Mouse (Mus musculus) MEL (cell line): ENCODE data around the gene Gm10961. TPM values are rescaled to one million over a fixed set of nuclear protein-coding genes. Genes with fewer than 3 reads are reported as not detected.

Source experiments
- DNase-seq: peaks from one replicate; pipeline ENCODE4 v3.0.0; 2011; ENCODE audit warnings: low read depth, low spot score
- H3K27ac ChIP-seq: 2 replicates; pipeline ENCODE4 v1.5.1; 2012; ENCODE audit warnings: low read depth, mild to moderate bottlenecking, control low read depth, low read length, moderate library complexity; ENCODE audit not compliant: control insufficient read depth
- H3K27me3 ChIP-seq, 2 experiments: fragments of 150-350 bp in 1 of 2; sonication (generic) in 1 of 2; 2 replicates each; pipeline ENCODE4 v1.6.1; 2012; ENCODE audit warnings: low read length in 2 of 2, mild to moderate bottlenecking in 2 of 2, improper control_type of control experiment in 1 of 2, moderate library complexity in 1 of 2; ENCODE audit not compliant: insufficient read depth in 2 of 2, control insufficient read depth in 1 of 2
- H3K36me3 ChIP-seq, 2 experiments: 2 replicates each; pipeline ENCODE4 v1.6.1; 2012 to 2014; ENCODE audit warnings: low read length in 2 of 2, improper control_type of control experiment in 1 of 2, inconsistent platforms in 1 of 2, mild to moderate bottlenecking in 1 of 2; ENCODE audit not compliant: insufficient read depth in 2 of 2, control insufficient read depth in 1 of 2
- H3K4me1 ChIP-seq, 2 experiments: fragments of 150-350 bp in 1 of 2; sonication (generic) in 1 of 2; 2 replicates each; pipeline ENCODE4 v1.6.1; 2012; ENCODE audit warnings: low read length in 2 of 2, improper control_type of control experiment in 1 of 2, mild to moderate bottlenecking in 1 of 2; ENCODE audit not compliant: insufficient read depth in 2 of 2, control insufficient read depth in 1 of 2
- H3K4me3 ChIP-seq, 2 experiments: fragments of 150-350 bp in 1 of 2; sonication (generic) in 1 of 2; 2 replicates each; pipeline ENCODE4 v1.5.1; 2012; ENCODE audit warnings: low read depth in 2 of 2, low read length in 2 of 2, mild to moderate bottlenecking in 2 of 2, moderate library complexity in 2 of 2, control low read depth in 1 of 2, improper control_type of control experiment in 1 of 2; ENCODE audit not compliant: control insufficient read depth in 1 of 2, insufficient read depth in 1 of 2
- H3K79me2 ChIP-seq: 2 replicates; pipeline ENCODE4 v1.6.1; 2012; ENCODE audit warnings: mild to moderate bottlenecking, low read length, moderate library complexity; ENCODE audit not compliant: control insufficient read depth, poor library complexity, insufficient read depth
- H3K9ac ChIP-seq: 2 replicates; pipeline ENCODE4 v1.6.1; 2012; ENCODE audit warnings: low read depth, mild to moderate bottlenecking, control low read depth, low read length, moderate library complexity; ENCODE audit not compliant: control insufficient read depth, poor library complexity, severe bottlenecking
- H3K9me3 ChIP-seq: fragments of 150-350 bp; sonication (generic); replicated peaks from 2 replicates; pipeline ENCODE4 v1.6.1; 2012; ENCODE audit warnings: mild to moderate bottlenecking, low read length, improper control_type of control experiment, moderate library complexity; ENCODE audit not compliant: insufficient read depth
- BHLHE40 ChIP-seq: IDR thresholded peaks from 2 replicates; pipeline ENCODE4 v1.6.1; 2012; ENCODE audit warnings: low read depth, mild to moderate bottlenecking, inconsistent platforms, low read length, improper control_type of control experiment, borderline replicate concordance
- CHD1 ChIP-seq: IDR thresholded peaks from 2 replicates; pipeline ENCODE4 v1.6.1; 2012; ENCODE audit warnings: low read depth, mild to moderate bottlenecking, inconsistent platforms, low read length, improper control_type of control experiment
- CHD2 ChIP-seq: IDR thresholded peaks from 2 replicates; pipeline ENCODE4 v1.6.1; 2011; ENCODE audit warnings: low read length, improper control_type of control experiment
- E2F4 ChIP-seq: IDR thresholded peaks from 2 replicates; pipeline ENCODE4 v1.6.1; 2011; ENCODE audit warnings: low read depth, low read length, improper control_type of control experiment, borderline replicate concordance
- ELF1 ChIP-seq: IDR thresholded peaks from 2 replicates; pipeline ENCODE4 v1.6.1; 2014; ENCODE audit warnings: low read depth, mild to moderate bottlenecking, inconsistent platforms, low read length, improper control_type of control experiment, moderate library complexity
- EP300 ChIP-seq, 2 experiments: IDR thresholded peaks; 2 replicates each; pipeline ENCODE4 v1.6.1; 2011; ENCODE audit warnings: improper control_type of control experiment in 2 of 2, low read length in 2 of 2, low read depth in 1 of 2, mild to moderate bottlenecking in 1 of 2
- ETS1 ChIP-seq: IDR thresholded peaks from 2 replicates; pipeline ENCODE4 v1.6.1; 2012; ENCODE audit warnings: low read depth, mild to moderate bottlenecking, inconsistent platforms, low read length, improper control_type of control experiment, moderate library complexity
- GABPA ChIP-seq: IDR thresholded peaks from 2 replicates; pipeline ENCODE4 v1.6.1; 2012; ENCODE audit warnings: low read depth, mild to moderate bottlenecking, inconsistent platforms, low read length, improper control_type of control experiment, moderate library complexity
- HCFC1 ChIP-seq: IDR thresholded peaks from 2 replicates; pipeline ENCODE4 v1.6.1; 2012; ENCODE audit warnings: low read depth, mild to moderate bottlenecking, inconsistent platforms, low read length, improper control_type of control experiment, moderate library complexity
- KAT2A ChIP-seq: conservative IDR thresholded peaks from 2 replicates; pipeline ENCODE4 v1.6.1; 2012; ENCODE audit warnings: low read depth, low read length, improper control_type of control experiment, inconsistent platforms
- MAFK ChIP-seq: IDR thresholded peaks from 2 replicates; pipeline ENCODE4 v1.6.1; 2011; ENCODE audit warnings: low read depth, mild to moderate bottlenecking, low read length, improper control_type of control experiment, borderline replicate concordance
- MAX ChIP-seq: IDR thresholded peaks from 2 replicates; pipeline ENCODE4 v1.6.1; 2011; ENCODE audit warnings: low read length, improper control_type of control experiment
- MAZ ChIP-seq: IDR thresholded peaks from 2 replicates; pipeline ENCODE4 v1.6.1; 2012; ENCODE audit warnings: low read depth, mild to moderate bottlenecking, inconsistent platforms, low read length, improper control_type of control experiment
- MEF2A ChIP-seq: IDR thresholded peaks from 2 replicates; pipeline ENCODE4 v1.6.1; 2014; ENCODE audit warnings: low read depth, mild to moderate bottlenecking, inconsistent platforms, low read length, improper control_type of control experiment; ENCODE audit not compliant: poor library complexity, insufficient replicate concordance, severe bottlenecking; ENCODE audit errors: extremely low read depth
- NRF1 ChIP-seq: IDR thresholded peaks from 2 replicates; pipeline ENCODE4 v1.6.1; 2014; ENCODE audit warnings: low read depth, mild to moderate bottlenecking, inconsistent platforms, low read length, improper control_type of control experiment, moderate library complexity; ENCODE audit not compliant: poor library complexity, insufficient read depth, severe bottlenecking
- POLR2A ChIP-seq, 2 experiments: IDR thresholded peaks; 2 replicates each; pipeline ENCODE4 v1.6.1; 2011 to 2012; ENCODE audit warnings: low read length in 2 of 2, mild to moderate bottlenecking in 2 of 2, control low read depth in 1 of 2, improper control_type of control experiment in 1 of 2, low read depth in 1 of 2, moderate library complexity in 1 of 2; ENCODE audit not compliant: control insufficient read depth in 1 of 2, insufficient read depth in 1 of 2, poor library complexity in 1 of 2
- POLR2AphosphoS2 ChIP-seq: IDR thresholded peaks from 2 replicates; pipeline ENCODE4 v1.6.1; 2011; ENCODE audit warnings: low read length, improper control_type of control experiment
- POLR2AphosphoS5 ChIP-seq: IDR thresholded peaks from 2 replicates; pipeline ENCODE4 v1.6.1; 2012; ENCODE audit warnings: low read depth, borderline replicate concordance, mild to moderate bottlenecking, inconsistent platforms, low read length, moderate library complexity, mixed read lengths
- RAD21 ChIP-seq: IDR thresholded peaks from 2 replicates; pipeline ENCODE4 v1.6.1; 2011; ENCODE audit warnings: mild to moderate bottlenecking, low read depth, low read length, improper control_type of control experiment
- SMC3 ChIP-seq: IDR thresholded peaks from 2 replicates; pipeline ENCODE4 v1.6.1; 2011; ENCODE audit warnings: low read depth, low read length, improper control_type of control experiment
- TBP ChIP-seq: IDR thresholded peaks from 2 replicates; pipeline ENCODE4 v1.8.0; 2011; ENCODE audit warnings: low read depth, low read length, improper control_type of control experiment
- UBTF ChIP-seq: IDR thresholded peaks from 2 replicates; pipeline ENCODE4 v1.6.1; 2012; ENCODE audit warnings: low read depth, mild to moderate bottlenecking, inconsistent platforms, low read length, improper control_type of control experiment, moderate library complexity, borderline replicate concordance; ENCODE audit not compliant: insufficient read depth
- USF2 ChIP-seq, 2 experiments: IDR thresholded peaks; 2 replicates each; pipeline ENCODE4 v1.6.1; 2011 to 2012; ENCODE audit warnings: improper control_type of control experiment in 2 of 2, low read length in 2 of 2, borderline replicate concordance in 1 of 2, inconsistent platforms in 1 of 2, low read depth in 1 of 2, mild to moderate bottlenecking in 1 of 2; ENCODE audit not compliant: insufficient read depth in 1 of 2
- ZC3H11A ChIP-seq: IDR thresholded peaks from 2 replicates; pipeline ENCODE4 v1.6.1; 2012; ENCODE audit warnings: low read depth, mild to moderate bottlenecking, inconsistent platforms, low read length, improper control_type of control experiment
- ZKSCAN1 ChIP-seq: IDR thresholded peaks from 2 replicates; pipeline ENCODE4 v1.6.1; 2012; ENCODE audit warnings: low read depth, mild to moderate bottlenecking, inconsistent platforms, low read length, improper control_type of control experiment, moderate library complexity
- ZNF384 ChIP-seq: IDR thresholded peaks from 2 replicates; pipeline ENCODE4 v1.6.1; 2012; ENCODE audit warnings: low read depth, mild to moderate bottlenecking, inconsistent platforms, low read length, improper control_type of control experiment
- polyA plus RNA-seq, 2 experiments: library from polyadenylated mRNA; stranded (reverse) in 1 of 2; unstranded in 1 of 2; fragments of >175 nt in 1 of 2; fragments of >200 nt in 1 of 2; gene quantifications; 2 replicates each; pipeline versions ENCODE4 v1.2.1 to v1.2.4; 2012; ENCODE audit warnings: low replicate concordance in 2 of 2, low read depth in 1 of 2; ENCODE audit not compliant: insufficient read length in 2 of 2, insufficient read depth in 1 of 2, missing spikeins in 1 of 2
- total RNA-seq: library from RNA; depleted of rRNA; stranded (reverse); fragments of 300-350 nt; gene quantifications from 2 replicates; pipeline ENCODE4 v1.2.3, GENCODE M21; 2012

Gm10961 gene
- total and polyA plus RNA-seq, 3 experiments = not detected

- Histone ChIP-seq H3K9ac (no peak overlapping the region), H3K4me1 (no peaks in the 10 kb centered on the region), H3K4me3 (no peak overlapping the region)
- no peak for DNase-seq
- TF ChIP-seq SMC3 = no peak
- no peak for TF ChIP-seq KAT2A
- no peak for TF ChIP-seq ZNF384
- no peak for TF ChIP-seq HCFC1
- TF ChIP-seq POLR2A (IDR thresholded peaks at IDR 0.05; ENCODE audit: control insufficient read depth in 1 of 2, insufficient read depth in 1 of 2, low read depth in 1 of 2, low read length in 2 of 2, poor library complexity in 1 of 2) = no peak
- no peak for TF ChIP-seq BHLHE40
- no peak for TF ChIP-seq RAD21
- TF ChIP-seq POLR2AphosphoS2 = no peak
- no peak for TF ChIP-seq ELF1
- no peak for TF ChIP-seq UBTF
- no peak for TF ChIP-seq CHD1
- TF ChIP-seq GABPA = no peak
- TF ChIP-seq MAZ = no peak
- no peak for TF ChIP-seq NRF1
- TF ChIP-seq POLR2AphosphoS5 = no peak
- no peak for TF ChIP-seq MEF2A
- no peak for TF ChIP-seq CHD2
- no peak for TF ChIP-seq MAFK
- no peak for TF ChIP-seq ZC3H11A
- no peak for TF ChIP-seq E2F4
- TF ChIP-seq, all 39 proteins: peak for 0
- no peaks in the 10 kb centered on the region for H3K9me3 ChIP-seq
- H3K36me3 ChIP-seq = peaks cover under 1 to 9% of the 10 kb centered on the region in 2 experiments; a peak in 3 of 4 replicates
- H3K27ac ChIP-seq = no peak overlapping the region
- 0 out of 2 replicates have a peak, but pooled peaks cover 2% of the 10 kb centered on the region for H3K79me2 ChIP-seq
- no peaks in the 10 kb centered on the region for H3K27me3 ChIP-seq
Measured at GRCm38 (mm10) chr3:107624424-107624823, 6.7 kb upstream of the Gm10961 start.

- Histone ChIP-seq H3K9ac (no peak overlapping the region), H3K27me3 (no peaks in the 10 kb centered on the region), H3K4me1 (peaks cover 0 to 3% of the 10 kb centered on the region in 2 experiments; a peak in 3 of 4 replicates), H3K79me2 (peaks cover 2% of the 10 kb centered on the region; the same call in 1 of the 2 replicates), H3K9me3 (no peaks in the 10 kb centered on the region), H3K4me3 (no peak overlapping the region), H3K27ac (no peak overlapping the region), H3K36me3 (peaks cover 6 to 7% of the 10 kb centered on the region in 2 experiments)
- TF ChIP-seq MEF2A (no peak), ZNF384 (no peak), KAT2A (no peak), CHD1 (no peak), POLR2A (IDR thresholded peaks at IDR 0.05; ENCODE audit: control insufficient read depth in 1 of 2, insufficient read depth in 1 of 2, low read depth in 1 of 2, low read length in 2 of 2, poor library complexity in 1 of 2) (no peak), TBP (no peak), POLR2AphosphoS2 (no peak), EP300 (IDR thresholded peaks at IDR 0.05; ENCODE audit: low read depth in 1 of 2, low read length in 2 of 2) (no peak), SMC3 (no peak), ZKSCAN1 (no peak), ETS1 (no peak), E2F4 (no peak), USF2 (IDR thresholded peaks at IDR 0.05; ENCODE audit: borderline replicate concordance in 1 of 2, insufficient read depth in 1 of 2, low read depth in 1 of 2, low read length in 2 of 2) (no peak), ZC3H11A (no peak), MAX (no peak), NRF1 (no peak), CHD2 (no peak)
- DNase-seq = no peak
Measured at GRCm38 (mm10) chr3:107625536-107625935, 5.6 kb upstream of the Gm10961 start.
